Mouse (Mus musculus) hindbrain, embryonic 15.5 days (tissue): ENCODE measurements around the gene Sppl2b. TPM values are rescaled to one million over a fixed set of nuclear protein-coding genes. Genes with fewer than 3 reads are reported as not detected.

Experiments used
- ATAC-seq: fragments of 200-750 bp; cut with Nextera tagmentation; 2 replicates; pipeline ENCODE4 v1.8.0; 2017; ENCODE audit warnings: low read depth, moderate number of reproducible peaks, moderate TSS enrichment; ENCODE audit not compliant: low FRiP score
- H3K27ac ChIP-seq: fragments of 300-500 bp; sonication (generic); replicated peaks from 2 replicates; pipeline ENCODE4 v1.5.1; 2015; ENCODE audit warnings: mild to moderate bottlenecking, inconsistent platforms
- H3K27me3 ChIP-seq: fragments of 300-500 bp; sonication (generic); 2 replicates; pipeline ENCODE4 v1.6.1; 2015; ENCODE audit warnings: control low read depth, inconsistent platforms
- H3K36me3 ChIP-seq: fragments of 300-500 bp; sonication (generic); 2 replicates; pipeline ENCODE4 v1.6.1; 2015; ENCODE audit warnings: control low read depth, inconsistent platforms
- H3K4me1 ChIP-seq: fragments of 300-500 bp; sonication (generic); replicated peaks from 2 replicates; pipeline ENCODE4 v1.6.1; 2015; ENCODE audit warnings: control low read depth, inconsistent platforms
- H3K4me2 ChIP-seq: fragments of 300-500 bp; sonication (generic); 2 replicates; pipeline ENCODE4 v1.6.1; 2015; ENCODE audit warnings: moderate library complexity, mild to moderate bottlenecking, inconsistent platforms
- H3K4me3 ChIP-seq: fragments of 300-500 bp; sonication (generic); 2 replicates; pipeline ENCODE4 v1.5.1; 2015; ENCODE audit warnings: mild to moderate bottlenecking, inconsistent platforms
- H3K9ac ChIP-seq: fragments of 300-500 bp; sonication (generic); 2 replicates; pipeline ENCODE4 v1.6.1; 2015; ENCODE audit warnings: inconsistent platforms
- H3K9me3 ChIP-seq: fragments of 300-500 bp; sonication (generic); 2 replicates; pipeline ENCODE4 v1.6.1; 2016; ENCODE audit warnings: control low read depth, inconsistent platforms
- WGBS: fragments of 180-500 bp; shearing (Covaris S2); methylation state at CpG from one replicate; pipeline ENCODE4 v1.1.7; 2015; 5-methylcytosine and 5-hydroxymethylcytosine counted together
- polyA plus RNA-seq: library from polyadenylated mRNA; unstranded; fragments of >200 nt; fragmentation: Nextera tagmentation; extraction: Ambion mirVana; gene quantifications from 2 replicates; pipeline ENCODE4 v1.2.1, GENCODE M21; 2015

The Sppl2b gene
- polyA plus RNA-seq, 1 experiment from 2014 or later, result 87.4 TPM

GRCm38 (mm10) chr10:80903282-80903681, 48.2 kb downstream of the Sppl2b start:
- H3K4me1 ChIP-seq, result peaks cover 14% of the 10 kb centered on the region
- no peak for ATAC-seq
- WGBS, result 95% methylated on average over 10 of the region's 10 CpGs
- H3K36me3 ChIP-seq, result peaks cover 52% of the 10 kb centered on the region
- H3K4me2 ChIP-seq, result no peak overlapping the region
- H3K27ac ChIP-seq, result no peak overlapping the region
- no peak overlapping the region for H3K4me3 ChIP-seq
- no peak overlapping the region for H3K9ac ChIP-seq
- H3K27me3 ChIP-seq, result no peaks in the 10 kb centered on the region
- H3K9me3 ChIP-seq, result no peaks in the 10 kb centered on the region

- Histone ChIP-seq H3K27ac (no peak overlapping the region), H3K27me3 (no peaks in the 10 kb centered on the region), H3K9me3 (no peaks in the 10 kb centered on the region), H3K4me3 (no peak overlapping the region), H3K4me2 (no peak overlapping the region), H3K4me1 (peaks cover 8% of the 10 kb centered on the region), H3K36me3 (peaks cover 58% of the 10 kb centered on the region), H3K9ac (no peak overlapping the region)
- WGBS, result 87% methylated on average over 28 of the region's 28 CpGs
- no peak for ATAC-seq
Measured at GRCm38 (mm10) chr10:80904004-80904693, 49.1 kb downstream of the Sppl2b start.

DNA sequence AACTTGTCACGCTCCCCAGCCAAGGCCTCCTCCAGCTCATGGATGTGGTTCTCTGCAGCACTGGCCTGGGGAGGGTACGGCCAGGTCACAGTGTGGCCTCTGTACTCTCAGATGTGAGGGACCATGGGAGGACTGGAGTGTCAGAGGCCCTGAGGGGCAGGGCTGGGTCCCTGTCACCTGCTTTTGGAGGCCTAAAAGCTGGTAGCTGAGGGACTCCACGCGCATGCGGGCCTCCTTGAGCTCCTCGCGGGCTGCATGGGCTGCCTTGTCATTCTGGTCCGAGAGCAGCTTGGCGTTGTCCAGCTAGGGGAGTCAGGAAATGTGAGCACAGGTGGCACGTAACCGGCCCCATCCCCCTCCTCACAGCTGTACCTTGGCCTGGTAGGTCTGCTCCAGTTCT, 49.6 kb downstream of the Sppl2b start:
- Histone ChIP-seq H3K27ac (no peak overlapping the region), H3K36me3 (peaks cover 63% of the 10 kb centered on the region), H3K27me3 (no peaks in the 10 kb centered on the region), H3K9me3 (no peaks in the 10 kb centered on the region), H3K4me1 (peaks cover 3% of the 10 kb centered on the region), H3K9ac (no peak overlapping the region), H3K4me3 (no peak overlapping the region), H3K4me2 (no peak overlapping the region)
- 94% methylated on average over 11 of the region's 11 CpGs for WGBS
- no peak for ATAC-seq

- ATAC-seq, result no peak
- Histone ChIP-seq H3K9me3 (no peaks in the 10 kb centered on the region), H3K4me1 (peaks cover 4% of the 10 kb centered on the region; the same call in 1 of the 2 replicates), H3K27ac (no peak overlapping the region), H3K9ac (no peak overlapping the region), H3K4me2 (no peak overlapping the region), H3K27me3 (no peaks in the 10 kb centered on the region), H3K4me3 (no peak overlapping the region), H3K36me3 (peaks cover 54% of the 10 kb centered on the region)
- 92% methylated on average over 22 of the region's 22 CpGs for WGBS
Measured at GRCm38 (mm10) chr10:80909375-80910162, 54.5 kb downstream of the Sppl2b start.

DNA sequence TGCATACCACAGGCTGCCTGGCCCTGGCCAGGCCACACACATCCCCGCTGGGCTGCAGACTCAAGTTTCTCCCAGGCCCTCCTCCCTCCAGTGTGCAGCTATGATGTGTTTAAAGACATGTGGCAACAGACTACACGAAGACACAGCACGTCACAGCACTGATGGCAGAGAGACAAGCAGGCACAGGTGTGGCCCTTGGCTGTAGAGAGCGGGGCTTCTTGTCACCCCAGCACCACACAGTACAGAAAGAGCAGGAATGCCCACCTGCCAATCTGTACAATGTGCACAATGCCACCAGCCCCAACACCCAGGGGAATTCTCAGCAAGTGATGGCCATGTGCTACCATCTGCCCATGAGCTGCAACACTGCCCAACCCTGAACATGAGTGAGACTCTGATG, 56.3 kb downstream of the Sppl2b start:
- H3K9ac ChIP-seq, result no peak overlapping the region
- H3K27ac ChIP-seq, result no peak overlapping the region
- no peaks in the 10 kb centered on the region for H3K9me3 ChIP-seq
- 83% methylated on average over 4 of the region's 4 CpGs for WGBS
- peaks cover 37% of the 10 kb centered on the region for H3K36me3 ChIP-seq
- no peak overlapping the region for H3K4me2 ChIP-seq
- ATAC-seq, result no peak
- H3K4me3 ChIP-seq, result no peak overlapping the region
- no peaks in the 10 kb centered on the region for H3K27me3 ChIP-seq
- H3K4me1 ChIP-seq, result peaks cover 12% of the 10 kb centered on the region

DNA sequence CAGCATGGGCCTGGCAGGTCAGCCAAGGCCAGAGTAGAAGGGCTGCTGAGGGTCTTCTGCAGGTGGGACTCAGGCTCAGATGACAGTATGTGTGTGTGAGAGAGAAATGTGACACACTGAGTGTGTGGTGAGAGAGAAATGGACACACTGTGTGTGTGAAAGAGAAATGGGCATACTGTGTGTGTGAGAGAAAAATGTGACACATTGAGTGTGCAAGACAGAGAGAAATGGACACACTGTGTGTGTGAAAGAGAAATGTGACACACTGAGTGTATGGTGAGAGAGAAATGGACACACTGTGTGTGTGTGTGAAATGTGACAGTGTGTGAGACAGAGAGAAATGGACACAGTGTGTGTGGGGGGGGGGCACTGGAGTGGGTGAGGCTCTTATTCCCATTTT, 56.8 kb downstream of the Sppl2b start:
- H3K27ac ChIP-seq, result no peak overlapping the region
- H3K4me2 ChIP-seq, result no peak overlapping the region
- H3K9ac ChIP-seq, result no peak overlapping the region
- H3K9me3 ChIP-seq, result no peaks in the 10 kb centered on the region
- ATAC-seq, result no peak
- H3K27me3 ChIP-seq, result no peaks in the 10 kb centered on the region
- H3K4me3 ChIP-seq, result no peak overlapping the region
- H3K36me3 ChIP-seq, result peaks cover 35% of the 10 kb centered on the region
- H3K4me1 ChIP-seq, result peaks cover 17% of the 10 kb centered on the region

DNA sequence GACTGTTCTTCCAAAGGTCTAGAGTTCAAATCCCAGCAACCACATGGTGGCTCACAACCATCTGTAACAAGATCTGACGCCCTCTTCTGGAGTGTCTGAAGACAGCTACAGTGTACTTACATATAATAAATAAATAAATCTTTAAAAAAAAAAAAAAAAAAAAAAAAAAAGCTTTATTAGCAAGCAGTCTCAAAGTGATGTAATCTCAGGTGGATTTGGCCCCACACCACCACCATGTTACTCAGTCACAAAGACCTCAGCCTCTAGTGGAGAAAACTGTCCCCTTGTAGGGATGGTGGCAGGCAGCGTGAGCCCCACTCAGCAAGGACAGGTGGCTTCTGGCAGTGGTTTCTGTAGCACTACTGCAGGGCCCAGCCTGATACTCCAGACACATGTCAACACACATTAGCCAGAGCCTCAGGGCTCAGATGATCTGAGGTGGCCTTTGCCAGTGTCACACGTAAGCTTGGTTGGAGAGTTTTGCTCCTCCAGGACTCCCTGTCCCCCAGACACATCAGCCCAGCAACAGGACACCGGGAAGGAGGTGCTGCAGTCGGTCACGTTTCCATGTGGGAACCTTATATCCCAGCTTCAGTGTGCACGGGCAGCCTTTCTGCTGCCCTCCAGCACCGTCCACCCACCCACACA, 58.4 kb downstream of the Sppl2b start:
- ATAC-seq, result no peak
- Histone ChIP-seq H3K4me2 (no peak overlapping the region), H3K9me3 (no peaks in the 10 kb centered on the region), H3K27me3 (no peaks in the 10 kb centered on the region), H3K4me3 (no peak overlapping the region), H3K27ac (no peak overlapping the region), H3K36me3 (peaks cover 26% of the 10 kb centered on the region), H3K4me1 (peaks cover 25% of the 10 kb centered on the region), H3K9ac (no peak overlapping the region)
- 96% methylated on average over 7 of the region's 8 CpGs for WGBS

- 90% methylated on average over 5 of the region's 5 CpGs for WGBS
- H3K27me3 ChIP-seq, result no peaks in the 10 kb centered on the region
- H3K4me3 ChIP-seq, result no peak overlapping the region
- H3K9ac ChIP-seq, result no peak overlapping the region
- no peak overlapping the region for H3K27ac ChIP-seq
- ATAC-seq, result no peak
- H3K4me1 ChIP-seq, result peaks cover 29% of the 10 kb centered on the region
- no peak overlapping the region for H3K4me2 ChIP-seq
- H3K36me3 ChIP-seq, result peaks cover 20% of the 10 kb centered on the region
- no peaks in the 10 kb centered on the region for H3K9me3 ChIP-seq
Measured at GRCm38 (mm10) chr10:80914253-80914656, 59.2 kb downstream of the Sppl2b start.

- Histone ChIP-seq H3K4me1 (peaks cover 29% of the 10 kb centered on the region), H3K4me2 (no peak overlapping the region), H3K9me3 (no peaks in the 10 kb centered on the region), H3K9ac (no peak overlapping the region), H3K4me3 (no peak overlapping the region), H3K36me3 (peaks cover 13% of the 10 kb centered on the region; the same call in 1 of the 2 replicates), H3K27ac (no peak overlapping the region), H3K27me3 (no peaks in the 10 kb centered on the region)
- 84% methylated on average over 2 of the region's 2 CpGs for WGBS
- no peak for ATAC-seq
Measured at GRCm38 (mm10) chr10:80915260-80915659, 60.2 kb downstream of the Sppl2b start.

DNA sequence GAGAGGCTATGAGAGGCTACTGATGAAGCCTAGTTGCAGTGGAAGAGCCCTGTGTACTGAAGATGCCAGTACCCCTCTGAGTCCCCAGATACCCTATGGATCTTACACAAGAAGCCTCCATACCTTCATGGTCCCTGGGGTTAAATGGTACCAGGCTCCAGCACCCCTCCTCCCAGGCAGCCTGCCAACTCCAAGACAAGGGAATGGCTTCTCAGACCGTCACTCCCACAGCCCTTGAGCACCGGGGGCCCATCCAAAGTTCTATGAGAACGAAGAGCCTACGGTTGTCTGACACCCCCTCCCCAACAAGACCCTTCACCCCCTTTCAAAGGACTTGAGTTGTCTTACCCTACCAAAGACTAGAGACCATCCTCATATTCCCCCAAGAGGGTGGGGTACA, 60.7 kb downstream of the Sppl2b start:
- no peak for ATAC-seq
- Histone ChIP-seq H3K27me3 (no peaks in the 10 kb centered on the region), H3K4me1 (peaks cover 29% of the 10 kb centered on the region), H3K27ac (no peak overlapping the region), H3K9ac (no peak overlapping the region), H3K4me3 (no peak overlapping the region), H3K36me3 (peaks cover 13% of the 10 kb centered on the region; the same call in 1 of the 2 replicates), H3K9me3 (no peaks in the 10 kb centered on the region), H3K4me2 (no peak overlapping the region)
- WGBS, result 81% methylated on average over 4 of the region's 4 CpGs

- peak overlapping the region; percentile 78 for H3K4me3 ChIP-seq
- H3K9ac ChIP-seq, result peak overlapping the region; percentile 75
- H3K27me3 ChIP-seq, result peaks cover 2% of the 10 kb centered on the region; the same call in 1 of the 2 replicates
- no peaks in the 10 kb centered on the region for H3K9me3 ChIP-seq
- H3K4me1 ChIP-seq, result peaks cover 34% of the 10 kb centered on the region
- 3% methylated on average over 15 of the region's 15 CpGs for WGBS
- peak overlapping the region; percentile 98 for H3K4me2 ChIP-seq
- H3K27ac ChIP-seq, result peak overlapping the region; percentile 85
- H3K36me3 ChIP-seq, result no peaks in the 10 kb centered on the region
- ATAC-seq, result peak; percentile 45
Measured at GRCm38 (mm10) chr10:80917336-80917778, 62.3 kb downstream of the Sppl2b start.
